Mouse (Mus musculus): ENCODE data around the gene Epha1. TPM values are rescaled to one million over a fixed set of nuclear protein-coding genes. Genes with fewer than 3 reads are reported as not detected.

Gene Epha1
- polyA plus RNA-seq, 1 experiment = 0.02 TPM

- no peak overlapping the region for H3K4me3 ChIP-seq (replicated peaks)
- no peak for TF ChIP-seq TAL1 (IDR thresholded peaks at IDR 0.05; ENCODE audit: low read length)
- TF ChIP-seq GATA1 (IDR thresholded peaks at IDR 0.05; ENCODE audit: low read length) = no peak
- H3K36me3 ChIP-seq (ENCODE audit: control insufficient read depth) = no peaks in the 10 kb centered on the region
- no peaks in the 10 kb centered on the region for H3K27me3 ChIP-seq (ENCODE audit: control insufficient read depth)
- no peaks in the 10 kb centered on the region for H3K9me3 ChIP-seq (ENCODE audit: control insufficient read depth, low read length)
- no peaks in the 10 kb centered on the region for H3K4me1 ChIP-seq (ENCODE audit: control insufficient read depth)
These were observed 18.8 kb upstream of the Epha1 start for GRCm38 (mm10) chr6:42391796-42392330.

- Histone ChIP-seq H3K4me3 (replicated peaks) (no peak overlapping the region), H3K36me3 (ENCODE audit: control insufficient read depth) (no peaks in the 10 kb centered on the region), H3K4me1 (ENCODE audit: control insufficient read depth) (no peaks in the 10 kb centered on the region), H3K9me3 (ENCODE audit: control insufficient read depth, low read length) (no peaks in the 10 kb centered on the region), H3K27me3 (ENCODE audit: control insufficient read depth) (no peaks in the 10 kb centered on the region)
- no peak for TF ChIP-seq GATA1 (IDR thresholded peaks at IDR 0.05; ENCODE audit: low read length)
- TF ChIP-seq TAL1 (IDR thresholded peaks at IDR 0.05; ENCODE audit: low read length) = no peak
These were observed 12.6 kb upstream of the Epha1 start for GRCm38 (mm10) chr6:42385635-42386034.

GRCm38 (mm10) chr6:42383360-42383759 is 10.3 kb upstream of the Epha1 start:
- Histone ChIP-seq H3K4me3 (replicated peaks) (no peak overlapping the region), H3K27me3 (ENCODE audit: control insufficient read depth) (no peaks in the 10 kb centered on the region), H3K9me3 (ENCODE audit: control insufficient read depth, low read length) (no peaks in the 10 kb centered on the region), H3K36me3 (ENCODE audit: control insufficient read depth) (no peaks in the 10 kb centered on the region), H3K4me1 (ENCODE audit: control insufficient read depth) (no peaks in the 10 kb centered on the region)
- TF ChIP-seq TAL1 (IDR thresholded peaks at IDR 0.05; ENCODE audit: low read length) = no peak
- no peak for TF ChIP-seq GATA1 (IDR thresholded peaks at IDR 0.05; ENCODE audit: low read length)

- no peaks in the 10 kb centered on the region for H3K4me1 ChIP-seq (ENCODE audit: control insufficient read depth)
- TF ChIP-seq TAL1 (IDR thresholded peaks at IDR 0.05; ENCODE audit: low read length) (no peak), GATA1 (IDR thresholded peaks at IDR 0.05; ENCODE audit: low read length) (no peak)
These were observed 8.9 kb upstream of the Epha1 start for GRCm38 (mm10) chr6:42381916-42382381.

GRCm38 (mm10) chr6:42381221-42381620 is 8.2 kb upstream of the Epha1 start:
- no peak for TF ChIP-seq GATA1 (IDR thresholded peaks at IDR 0.05; ENCODE audit: low read length)
- no peak for TF ChIP-seq TAL1 (IDR thresholded peaks at IDR 0.05; ENCODE audit: low read length)
- Histone ChIP-seq H3K36me3 (ENCODE audit: control insufficient read depth) (no peaks in the 10 kb centered on the region), H3K27me3 (ENCODE audit: control insufficient read depth) (no peaks in the 10 kb centered on the region), H3K4me3 (replicated peaks) (no peak overlapping the region), H3K4me1 (ENCODE audit: control insufficient read depth) (no peaks in the 10 kb centered on the region), H3K9me3 (ENCODE audit: control insufficient read depth, low read length) (no peaks in the 10 kb centered on the region)

More at GRCm38 (mm10) chr6:42381916-42382381, 8.9 kb upstream of the Epha1 start:
- H3K36me3 ChIP-seq (ENCODE audit: control insufficient read depth) = no peaks in the 10 kb centered on the region
- H3K9me3 ChIP-seq (ENCODE audit: control insufficient read depth, low read length) = no peaks in the 10 kb centered on the region
- H3K27me3 ChIP-seq (ENCODE audit: control insufficient read depth) = no peaks in the 10 kb centered on the region
- no peak overlapping the region for H3K4me3 ChIP-seq (replicated peaks)

GRCm38 (mm10) chr6:42380416-42381144 is 7.5 kb upstream of the Epha1 start:
- Histone ChIP-seq H3K4me3 (replicated peaks) (no peak overlapping the region), H3K4me1 (ENCODE audit: control insufficient read depth) (no peaks in the 10 kb centered on the region), H3K27me3 (ENCODE audit: control insufficient read depth) (no peaks in the 10 kb centered on the region), H3K36me3 (ENCODE audit: control insufficient read depth) (no peaks in the 10 kb centered on the region), H3K9me3 (ENCODE audit: control insufficient read depth, low read length) (no peaks in the 10 kb centered on the region)
- TF ChIP-seq GATA1 (IDR thresholded peaks at IDR 0.05; ENCODE audit: low read length) (no peak), TAL1 (IDR thresholded peaks at IDR 0.05; ENCODE audit: low read length) (no peak)

GRCm38 (mm10) chr6:42379551-42379950 is 6.5 kb upstream of the Epha1 start:
- Histone ChIP-seq H3K27me3 (ENCODE audit: control insufficient read depth) (no peaks in the 10 kb centered on the region), H3K36me3 (ENCODE audit: control insufficient read depth) (no peaks in the 10 kb centered on the region), H3K4me1 (ENCODE audit: control insufficient read depth) (no peaks in the 10 kb centered on the region), H3K4me3 (replicated peaks) (no peak overlapping the region), H3K9me3 (ENCODE audit: control insufficient read depth, low read length) (no peaks in the 10 kb centered on the region)
- TF ChIP-seq TAL1 (IDR thresholded peaks at IDR 0.05; ENCODE audit: low read length) = no peak
- no peak for TF ChIP-seq GATA1 (IDR thresholded peaks at IDR 0.05; ENCODE audit: low read length)

- peaks cover 4% of the 10 kb centered on the region for H3K4me1 ChIP-seq (ENCODE audit: control insufficient read depth)
These were observed 4.2 kb upstream of the Epha1 start for GRCm38 (mm10) chr6:42377280-42377679.

GRCm38 (mm10) chr6:42376504-42377019 is 3.5 kb upstream of the Epha1 start:
- Histone ChIP-seq H3K4me1 (ENCODE audit: control insufficient read depth) (peaks cover 4% of the 10 kb centered on the region), H3K9me3 (ENCODE audit: control insufficient read depth, low read length) (no peaks in the 10 kb centered on the region), H3K4me3 (replicated peaks) (no peak overlapping the region), H3K36me3 (ENCODE audit: control insufficient read depth) (no peaks in the 10 kb centered on the region), H3K27me3 (ENCODE audit: control insufficient read depth) (peaks cover 11% of the 10 kb centered on the region)
- TF ChIP-seq TAL1 (IDR thresholded peaks at IDR 0.05; ENCODE audit: low read length) (no peak), GATA1 (IDR thresholded peaks at IDR 0.05; ENCODE audit: low read length) (no peak)

More at GRCm38 (mm10) chr6:42377280-42377679, 4.2 kb upstream of the Epha1 start:
- TF ChIP-seq TAL1 (IDR thresholded peaks at IDR 0.05; ENCODE audit: low read length) = no peak
- no peak for TF ChIP-seq GATA1 (IDR thresholded peaks at IDR 0.05; ENCODE audit: low read length)
- peaks cover 6% of the 10 kb centered on the region for H3K27me3 ChIP-seq (ENCODE audit: control insufficient read depth)
- no peaks in the 10 kb centered on the region for H3K36me3 ChIP-seq (ENCODE audit: control insufficient read depth)
- H3K4me3 ChIP-seq (replicated peaks) = no peak overlapping the region
- no peaks in the 10 kb centered on the region for H3K9me3 ChIP-seq (ENCODE audit: control insufficient read depth, low read length)
